Mouse (Mus musculus): ENCODE measurements around the gene Pip4k2a. TPM values are rescaled to one million over a fixed set of nuclear protein-coding genes. Genes with fewer than 3 reads are reported as not detected.

The Pip4k2a gene
- total and polyA plus RNA-seq, 2 experiments from 2014 or later = 8.4 to 9.3 TPM

GRCm38 (mm10) chr2:18956945-18957344 is 41.0 kb downstream of the Pip4k2a start:
- no peak for ATAC-seq
- Histone ChIP-seq H3K4me1 (ENCODE audit: insufficient read depth) (no peaks in the 10 kb centered on the region), H3K4me2 (ENCODE audit: low read depth) (no peak overlapping the region), H3K36me3 (ENCODE audit: insufficient read depth) (no peaks in the 10 kb centered on the region), H3K4me3 (ENCODE audit: low read depth, low read length) (no peak overlapping the region), H3K9me3 (ENCODE audit: low read length) (no peaks in the 10 kb centered on the region), H3K27ac (ENCODE audit: low read depth, low read length) (no peak overlapping the region), H3K9ac (no peak overlapping the region), H3K27me3 (ENCODE audit: insufficient read depth, low read length) (no peaks in the 10 kb centered on the region)
- TF ChIP-seq CTCF (IDR thresholded peaks at IDR 0.05; ENCODE audit: low read depth) = no peak
- no peak for DNase-seq
- WGBS = 39% methylated on average over 7 of the region's 7 CpGs

DNA sequence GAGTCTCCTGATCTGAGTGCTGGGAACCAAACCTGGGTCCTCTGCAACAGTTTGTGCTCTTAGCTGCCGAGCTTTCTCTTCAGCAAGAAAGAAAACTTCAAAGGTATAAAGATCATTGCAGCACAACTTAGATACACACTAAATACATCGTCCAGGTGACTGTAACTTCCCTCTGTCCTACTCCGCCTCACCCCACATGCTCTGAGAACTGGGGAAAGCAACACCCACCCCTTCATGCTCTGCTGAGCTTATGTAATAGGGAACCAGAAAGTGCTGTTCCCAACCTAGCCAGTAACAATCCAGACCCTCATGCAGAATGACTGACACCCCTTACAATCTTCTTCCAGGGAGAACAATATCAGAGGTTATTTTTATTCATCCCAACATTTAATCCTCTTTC is 41.5 kb downstream of the Pip4k2a start:
- Histone ChIP-seq H3K4me1 (ENCODE audit: insufficient read depth) (no peaks in the 10 kb centered on the region), H3K27ac (ENCODE audit: low read depth, low read length) (no peak overlapping the region), H3K9me3 (ENCODE audit: low read length) (no peaks in the 10 kb centered on the region), H3K4me2 (ENCODE audit: low read depth) (no peak overlapping the region), H3K27me3 (ENCODE audit: insufficient read depth, low read length) (no peaks in the 10 kb centered on the region), H3K9ac (no peak overlapping the region), H3K4me3 (ENCODE audit: low read depth, low read length) (no peak overlapping the region), H3K36me3 (ENCODE audit: insufficient read depth) (no peaks in the 10 kb centered on the region)
- DNase-seq = no peak
- no peak for ATAC-seq
- WGBS = 78% methylated on average over 3 of the region's 3 CpGs
- no peak for TF ChIP-seq CTCF (IDR thresholded peaks at IDR 0.05; ENCODE audit: low read depth)

- Histone ChIP-seq H3K27me3 (ENCODE audit: insufficient read depth, low read length) (no peaks in the 10 kb centered on the region), H3K36me3 (ENCODE audit: insufficient read depth) (no peaks in the 10 kb centered on the region), H3K4me1 (ENCODE audit: insufficient read depth) (no peaks in the 10 kb centered on the region), H3K4me3 (ENCODE audit: low read depth, low read length) (no peak overlapping the region), H3K27ac (ENCODE audit: low read depth, low read length) (no peak overlapping the region), H3K9me3 (ENCODE audit: low read length) (no peaks in the 10 kb centered on the region), H3K9ac (no peak overlapping the region), H3K4me2 (ENCODE audit: low read depth) (no peak overlapping the region)
- 91% methylated on average over 13 of the region's 13 CpGs for WGBS
- no peak for DNase-seq
- no peak for ATAC-seq
- no peak for TF ChIP-seq CTCF (IDR thresholded peaks at IDR 0.05; ENCODE audit: low read depth)
Measured at GRCm38 (mm10) chr2:18955671-18956070, 42.3 kb downstream of the Pip4k2a start.

- no peaks in the 10 kb centered on the region for H3K36me3 ChIP-seq (ENCODE audit: insufficient read depth)
- no peak for ATAC-seq
- no peak overlapping the region for H3K4me3 ChIP-seq (ENCODE audit: low read depth, low read length)
- no peak overlapping the region for H3K27ac ChIP-seq (ENCODE audit: low read depth, low read length)
- H3K9me3 ChIP-seq (ENCODE audit: low read length) = no peaks in the 10 kb centered on the region
- 48% methylated on average over 4 of the region's 4 CpGs for WGBS
- no peaks in the 10 kb centered on the region for H3K4me1 ChIP-seq (ENCODE audit: insufficient read depth)
- H3K4me2 ChIP-seq (ENCODE audit: low read depth) = no peak overlapping the region
- no peak overlapping the region for H3K9ac ChIP-seq
- no peak for DNase-seq
- TF ChIP-seq CTCF (IDR thresholded peaks at IDR 0.05; ENCODE audit: low read depth) = no peak
- H3K27me3 ChIP-seq (ENCODE audit: insufficient read depth, low read length) = no peaks in the 10 kb centered on the region
Measured at GRCm38 (mm10) chr2:18955022-18955421, 42.9 kb downstream of the Pip4k2a start.

GRCm38 (mm10) chr2:18954422-18954821 is 43.5 kb downstream of the Pip4k2a start:
- Histone ChIP-seq H3K27me3 (ENCODE audit: insufficient read depth, low read length) (no peaks in the 10 kb centered on the region), H3K4me1 (ENCODE audit: insufficient read depth) (no peaks in the 10 kb centered on the region), H3K4me3 (ENCODE audit: low read depth, low read length) (no peak overlapping the region), H3K9me3 (ENCODE audit: low read length) (no peaks in the 10 kb centered on the region), H3K36me3 (ENCODE audit: insufficient read depth) (no peaks in the 10 kb centered on the region), H3K9ac (no peak overlapping the region), H3K4me2 (ENCODE audit: low read depth) (no peak overlapping the region), H3K27ac (ENCODE audit: low read depth, low read length) (no peak overlapping the region)
- no peak for TF ChIP-seq CTCF (IDR thresholded peaks at IDR 0.05; ENCODE audit: low read depth)
- no peak for ATAC-seq
- no peak for DNase-seq
- 79% methylated on average over 4 of the region's 4 CpGs for WGBS

DNA sequence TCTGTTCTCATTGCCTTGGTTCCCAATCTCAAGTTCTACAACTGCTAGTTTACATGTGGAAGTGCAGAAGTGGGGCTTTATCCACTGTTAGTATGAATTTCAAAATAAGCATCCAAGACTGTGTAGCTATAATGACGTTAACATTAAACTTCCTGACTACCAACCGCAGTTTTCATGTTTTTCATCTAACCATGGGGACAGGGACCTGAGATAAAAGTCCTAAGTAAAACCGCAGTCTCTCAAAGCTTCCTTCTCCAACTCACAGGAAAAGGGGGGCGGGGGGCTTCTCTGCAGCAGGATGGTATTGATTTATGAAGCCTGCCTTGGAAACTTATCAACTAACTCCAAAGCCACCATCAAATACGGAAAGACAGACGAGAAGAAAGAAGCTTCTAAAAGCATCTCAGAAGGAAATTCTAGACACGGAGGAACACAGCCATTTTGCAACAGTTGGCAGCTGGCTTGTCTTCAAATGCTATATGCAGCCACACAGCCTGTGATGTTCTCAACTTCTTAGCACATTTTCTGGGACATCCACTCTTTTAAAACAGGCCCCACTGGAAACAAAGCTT is 45.7 kb downstream of the Pip4k2a start:
- 73% methylated on average over 7 of the region's 7 CpGs for WGBS
- no peaks in the 10 kb centered on the region for H3K36me3 ChIP-seq (ENCODE audit: insufficient read depth)
- H3K9ac ChIP-seq = no peak overlapping the region
- no peaks in the 10 kb centered on the region for H3K4me1 ChIP-seq (ENCODE audit: insufficient read depth)
- no peaks in the 10 kb centered on the region for H3K27me3 ChIP-seq (ENCODE audit: insufficient read depth, low read length)
- DNase-seq (peak; percentile 33), ATAC-seq (peak; percentile 63; the same call in 1 of the 2 replicates)
- TF ChIP-seq CTCF (IDR thresholded peaks at IDR 0.05; ENCODE audit: low read depth) = no peak
- H3K27ac ChIP-seq (ENCODE audit: low read depth, low read length) = no peak overlapping the region
- no peaks in the 10 kb centered on the region for H3K9me3 ChIP-seq (ENCODE audit: low read length)
- no peak overlapping the region for H3K4me2 ChIP-seq (ENCODE audit: low read depth)
- no peak overlapping the region for H3K4me3 ChIP-seq (ENCODE audit: low read depth, low read length)

DNA sequence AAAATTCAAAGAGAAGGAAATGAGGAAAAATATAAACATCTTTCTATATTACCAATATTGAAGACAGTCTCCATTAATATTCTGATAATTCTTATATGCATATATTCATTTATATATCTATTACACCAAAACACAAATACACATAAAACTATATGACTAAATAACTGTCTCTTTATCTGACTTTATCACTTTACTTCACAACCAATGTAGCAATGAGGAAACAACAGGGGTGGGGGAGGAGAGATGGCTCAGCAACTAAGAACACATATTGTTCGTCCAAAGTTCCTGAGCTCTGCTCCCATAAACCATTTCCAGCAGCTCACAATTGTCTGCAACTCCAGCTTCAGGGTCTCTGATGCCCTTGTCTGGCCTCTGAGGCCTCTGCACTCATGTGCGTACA is 47.2 kb downstream of the Pip4k2a start:
- H3K27ac ChIP-seq (ENCODE audit: low read depth, low read length) = no peak overlapping the region
- WGBS = 79% methylated on average over 2 of the region's 2 CpGs
- DNase-seq (no peak), ATAC-seq (no peak)
- no peaks in the 10 kb centered on the region for H3K4me1 ChIP-seq (ENCODE audit: insufficient read depth)
- H3K9ac ChIP-seq = no peak overlapping the region
- no peaks in the 10 kb centered on the region for H3K9me3 ChIP-seq (ENCODE audit: low read length)
- H3K4me2 ChIP-seq (ENCODE audit: low read depth) = no peak overlapping the region
- H3K4me3 ChIP-seq (ENCODE audit: low read depth, low read length) = no peak overlapping the region
- no peaks in the 10 kb centered on the region for H3K27me3 ChIP-seq (ENCODE audit: insufficient read depth, low read length)
- H3K36me3 ChIP-seq (ENCODE audit: insufficient read depth) = no peaks in the 10 kb centered on the region
- TF ChIP-seq CTCF (IDR thresholded peaks at IDR 0.05; ENCODE audit: low read depth) = no peak
